Mouse (Mus musculus): Measurements from ENCODE around the gene Pnkd. TPM values are rescaled to one million over a fixed set of nuclear protein-coding genes. Genes with fewer than 3 reads are reported as not detected.
"Not testable (repeated sequence)": the region's sequence is repeated elsewhere in the genome, so short reads cannot be mapped to it uniquely, and the experiment has no call there.

Pnkd gene
- polyA plus RNA-seq, 1 experiment: not detected

DNA sequence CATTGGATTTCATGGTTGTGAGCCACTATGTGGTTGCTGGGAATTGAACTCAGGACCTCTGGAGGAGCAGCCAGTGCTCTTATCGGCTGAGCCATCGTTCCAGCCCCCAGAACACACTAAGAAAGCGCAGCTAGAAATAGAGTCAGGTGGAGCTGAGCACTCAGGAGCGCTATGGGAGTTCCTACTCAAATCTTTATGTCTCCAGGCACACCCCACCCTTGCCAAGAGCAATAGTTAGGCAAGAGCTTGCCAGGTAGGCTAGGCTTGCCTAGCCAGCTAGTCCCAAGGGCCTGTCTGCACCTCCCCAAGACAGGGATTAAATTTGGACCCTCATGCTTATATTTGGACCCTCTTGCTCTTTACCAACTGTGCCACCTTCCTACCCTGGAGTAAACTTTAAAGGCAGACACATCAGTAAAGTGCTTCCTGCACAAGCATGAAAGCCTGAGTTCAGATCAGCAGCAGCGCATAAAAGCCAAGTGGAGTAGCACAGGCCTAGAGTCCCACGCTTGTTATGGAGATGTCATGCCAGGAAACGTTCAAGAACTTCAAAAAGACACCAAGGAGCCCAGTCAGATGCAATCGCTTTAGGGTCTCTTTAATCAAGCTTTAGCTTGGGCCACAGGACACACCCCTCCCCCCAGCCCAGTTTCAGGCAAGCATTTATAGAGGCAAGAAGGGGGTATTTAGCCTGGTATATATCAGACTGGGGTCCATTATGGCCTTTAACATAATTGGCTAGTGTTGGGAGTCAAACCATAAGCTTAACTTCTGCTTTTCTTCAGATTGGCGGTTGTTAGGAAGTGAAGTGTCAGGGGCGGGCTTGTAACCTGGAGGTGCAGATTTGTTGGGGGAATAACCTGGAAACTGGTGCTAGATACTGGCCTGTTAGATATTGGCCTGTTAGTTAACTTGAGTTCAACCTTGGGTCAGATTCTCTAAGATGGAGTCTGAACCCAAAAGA lies 23.6 kb downstream of the Pnkd start:
- Histone ChIP-seq H3K4me1 (ENCODE audit: control insufficient read depth, insufficient read depth, low read length) (peaks cover 9% of the 10 kb centered on the region), H3K4me3 (ENCODE audit: insufficient read depth, low read depth, low read length) (no peak overlapping the region), H3K27ac (ENCODE audit: insufficient read depth, low read depth, low read length) (no peak overlapping the region)
- 86% methylated on average over 10 of the region's 10 CpGs for WGBS
- TF ChIP-seq POLR2A (IDR thresholded peaks at IDR 0.05; ENCODE audit: insufficient read depth, low read depth, low read length): no peak
- no peak for TF ChIP-seq CTCF (IDR thresholded peaks at IDR 0.05; ENCODE audit: insufficient read depth, low read depth, low read length)

DNA sequence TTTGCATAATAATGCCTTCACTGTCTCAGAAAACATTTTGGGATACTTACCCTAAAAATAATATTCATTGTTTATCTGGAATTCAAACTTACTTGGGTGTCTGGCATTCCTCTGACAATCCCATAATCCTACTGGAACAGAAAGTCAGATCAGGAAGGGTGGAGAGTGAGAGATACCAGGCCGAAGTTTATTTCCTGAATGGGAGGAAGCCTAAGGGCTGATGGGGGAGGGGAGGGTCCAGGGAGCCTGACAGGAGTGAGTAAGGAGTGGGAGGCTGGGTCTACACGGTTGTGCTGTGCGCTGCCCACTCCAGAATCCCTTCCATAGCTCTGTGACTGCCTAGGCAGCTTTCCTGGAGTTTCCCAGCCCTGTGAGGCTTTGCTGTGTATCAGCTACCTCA lies 25.0 kb downstream of the Pnkd start:
- 54% methylated on average over 3 of the region's 3 CpGs for WGBS
- H3K4me1 ChIP-seq (ENCODE audit: control insufficient read depth, insufficient read depth, low read length): no peaks in the 10 kb centered on the region
- TF ChIP-seq POLR2A (IDR thresholded peaks at IDR 0.05; ENCODE audit: insufficient read depth, low read depth, low read length) (no peak), CTCF (IDR thresholded peaks at IDR 0.05; ENCODE audit: insufficient read depth, low read depth, low read length) (no peak)

DNA sequence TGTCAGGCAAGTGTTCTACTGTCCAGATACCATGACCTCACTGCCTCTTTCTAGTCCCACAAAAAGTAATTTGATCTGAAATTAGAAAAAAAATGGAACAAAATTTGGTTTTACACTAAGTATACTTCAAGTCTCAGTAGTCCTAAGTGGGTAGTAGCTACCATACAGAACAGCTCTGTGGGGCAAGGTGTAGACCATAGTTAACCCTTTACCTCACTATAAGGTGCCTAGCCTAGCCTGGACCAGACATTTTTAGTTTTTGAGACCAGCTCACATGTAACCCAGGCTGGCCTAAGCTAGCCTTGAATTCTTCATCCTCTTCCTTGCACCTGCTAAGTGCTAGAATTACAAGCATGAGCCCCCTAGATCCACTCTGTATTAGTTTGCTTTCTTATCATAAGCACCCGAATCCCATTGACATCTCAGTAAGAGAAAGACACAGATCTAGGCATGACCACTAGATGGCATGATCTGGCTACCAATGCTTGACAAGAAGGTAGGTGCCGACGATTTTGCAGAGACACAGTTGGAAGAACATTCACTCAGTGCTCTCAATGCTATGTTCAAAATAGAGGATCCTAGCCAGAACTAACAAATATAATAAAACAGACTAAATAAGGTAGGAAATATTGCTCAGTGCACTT lies 28.4 kb downstream of the Pnkd start:
- WGBS: 3% methylated on average over 3 of the region's 3 CpGs
- H3K4me3 ChIP-seq (ENCODE audit: insufficient read depth, low read depth, low read length): no peak overlapping the region

More for the DNA sequence above, 25.0 kb downstream of the Pnkd start:
- Histone ChIP-seq H3K27ac (ENCODE audit: insufficient read depth, low read depth, low read length) (no peak overlapping the region), H3K4me3 (ENCODE audit: insufficient read depth, low read depth, low read length) (no peak overlapping the region)

DNA sequence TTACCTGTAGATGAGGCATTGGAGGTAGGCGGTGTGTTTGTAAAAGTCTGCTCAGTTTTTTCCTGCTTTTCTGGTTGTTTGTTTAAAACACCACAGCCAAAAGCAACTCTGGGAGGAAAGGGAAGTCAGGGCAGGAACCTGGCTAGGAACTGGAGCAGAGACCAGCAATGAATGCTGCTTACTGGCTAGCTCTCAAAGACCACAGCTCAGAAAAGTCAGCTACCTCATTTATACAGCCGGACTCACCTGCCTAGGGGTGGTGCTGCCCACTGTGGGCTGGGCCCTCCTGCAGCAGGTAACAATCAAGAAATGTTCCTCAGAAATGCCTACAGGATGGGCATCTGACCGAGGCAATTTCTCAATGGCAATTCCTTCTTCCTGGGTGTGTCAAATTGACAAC lies 30.1 kb downstream of the Pnkd start:
- no peak overlapping the region for H3K27ac ChIP-seq (ENCODE audit: insufficient read depth, low read depth, low read length)
- no peaks in the 10 kb centered on the region for H3K4me1 ChIP-seq (ENCODE audit: control insufficient read depth, insufficient read depth, low read length)
- H3K4me3 ChIP-seq (ENCODE audit: insufficient read depth, low read depth, low read length): no peak overlapping the region
- WGBS: 88% methylated on average over 3 of the region's 3 CpGs
- TF ChIP-seq CTCF (IDR thresholded peaks at IDR 0.05; ENCODE audit: insufficient read depth, low read depth, low read length): no peak

More for the DNA sequence above, 28.4 kb downstream of the Pnkd start:
- TF ChIP-seq POLR2A (IDR thresholded peaks at IDR 0.05; ENCODE audit: insufficient read depth, low read depth, low read length) (no peak), CTCF (IDR thresholded peaks at IDR 0.05; ENCODE audit: insufficient read depth, low read depth, low read length) (no peak)
- Histone ChIP-seq H3K4me1 (ENCODE audit: control insufficient read depth, insufficient read depth, low read length) (no peaks in the 10 kb centered on the region), H3K27ac (ENCODE audit: insufficient read depth, low read depth, low read length) (no peak overlapping the region)

DNA sequence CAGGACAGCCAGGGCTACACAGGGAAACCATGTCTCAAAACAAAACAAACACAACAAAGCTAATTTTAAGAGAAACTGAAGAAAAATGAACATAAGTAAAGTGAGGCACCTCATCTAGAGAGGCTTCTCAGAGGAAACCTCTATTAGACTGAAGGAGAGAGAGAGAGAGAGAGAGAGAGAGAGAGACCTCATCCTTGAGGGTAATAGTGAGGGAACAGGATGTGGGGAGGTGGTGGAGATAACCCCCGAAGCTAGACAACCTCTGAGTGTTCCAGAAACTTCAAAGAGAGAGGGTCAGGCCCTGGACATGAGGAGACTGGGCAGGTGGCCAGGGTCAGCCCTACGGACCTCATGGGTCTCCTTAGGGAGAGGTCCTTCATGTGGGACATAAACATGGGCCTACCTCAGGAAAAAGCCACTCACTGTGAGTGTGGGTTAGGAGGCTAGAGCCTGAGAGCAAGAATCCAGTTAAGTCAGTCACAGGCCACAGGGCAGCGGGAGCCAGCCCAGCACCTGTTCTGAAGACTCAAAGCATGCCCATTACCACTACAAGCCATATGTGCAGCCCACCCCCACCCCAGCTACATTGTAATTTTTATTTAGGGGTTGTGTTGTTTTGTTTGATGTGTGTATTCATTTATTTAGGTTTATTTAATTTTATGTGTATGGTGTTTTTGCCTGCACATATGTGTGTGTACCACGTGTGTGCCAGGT lies 31.5 kb downstream of the Pnkd start:
- Histone ChIP-seq H3K4me3 (ENCODE audit: insufficient read depth, low read depth, low read length) (no peak overlapping the region), H3K4me1 (ENCODE audit: control insufficient read depth, insufficient read depth, low read length) (no peaks in the 10 kb centered on the region), H3K27ac (ENCODE audit: insufficient read depth, low read depth, low read length) (no peak overlapping the region)
- 86% methylated on average over 4 of the region's 4 CpGs for WGBS
- TF ChIP-seq POLR2A (IDR thresholded peaks at IDR 0.05; ENCODE audit: insufficient read depth, low read depth, low read length) (no peak), CTCF (IDR thresholded peaks at IDR 0.05; ENCODE audit: insufficient read depth, low read depth, low read length) (no peak)

DNA sequence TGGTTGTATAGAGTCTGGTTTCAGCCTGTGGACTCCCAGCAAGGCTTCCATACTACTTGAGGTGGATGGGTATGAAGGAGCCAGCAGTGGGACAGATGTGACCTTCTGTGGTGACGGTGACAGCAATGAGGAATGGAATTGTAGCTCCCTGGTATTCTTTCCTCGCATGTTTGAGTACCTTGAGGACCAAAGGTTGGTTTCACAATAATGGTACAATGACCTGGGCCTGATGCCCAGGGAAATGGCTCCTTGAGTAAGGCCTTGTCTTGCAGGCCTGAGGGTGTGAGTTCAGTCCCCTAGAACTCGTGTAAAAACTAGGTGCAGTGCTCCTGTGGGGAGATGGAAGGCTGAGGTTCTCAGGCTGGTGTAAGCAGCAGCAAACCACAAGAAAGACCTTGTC lies 34.0 kb downstream of the Pnkd start:
- TF ChIP-seq POLR2A (IDR thresholded peaks at IDR 0.05; ENCODE audit: insufficient read depth, low read depth, low read length) (no peak), CTCF (IDR thresholded peaks at IDR 0.05; ENCODE audit: insufficient read depth, low read depth, low read length) (no peak)
- no peak overlapping the region for H3K27ac ChIP-seq (ENCODE audit: insufficient read depth, low read depth, low read length)
- no peaks in the 10 kb centered on the region for H3K4me1 ChIP-seq (ENCODE audit: control insufficient read depth, insufficient read depth, low read length)
- H3K4me3 ChIP-seq (ENCODE audit: insufficient read depth, low read depth, low read length): no peak overlapping the region
- 97% methylated on average over 3 of the region's 3 CpGs for whole genome bisulfite sequencing

DNA sequence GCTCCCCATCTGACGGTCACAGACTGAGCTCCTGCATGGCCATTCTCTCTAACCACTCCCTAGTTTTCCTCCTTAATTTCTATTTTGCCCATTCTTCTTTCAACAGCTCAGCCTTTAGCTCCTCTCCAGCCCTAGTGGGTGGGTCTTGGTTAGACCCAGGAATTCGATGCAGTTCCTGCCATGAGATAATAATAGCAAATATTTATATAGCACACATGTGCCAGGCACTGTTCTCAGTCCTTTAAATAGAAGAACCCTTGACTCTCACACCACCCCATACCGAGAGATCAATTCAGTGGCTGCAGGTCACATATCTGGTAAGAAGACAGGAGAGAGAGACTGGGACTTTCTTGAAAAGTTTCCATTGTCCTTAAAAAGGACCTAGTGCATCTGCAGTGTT lies 36.7 kb downstream of the Pnkd start:
- Histone ChIP-seq H3K4me1 (ENCODE audit: control insufficient read depth, insufficient read depth, low read length) (peaks cover 3% of the 10 kb centered on the region; the same call in 1 of the 2 replicates), H3K27ac (ENCODE audit: insufficient read depth, low read depth, low read length) (no peak overlapping the region), H3K4me3 (ENCODE audit: insufficient read depth, low read depth, low read length) (no peak overlapping the region)
- 66% methylated on average over 3 of the region's 3 CpGs for WGBS
- TF ChIP-seq CTCF (IDR thresholded peaks at IDR 0.05; ENCODE audit: insufficient read depth, low read depth, low read length) (no peak), POLR2A (IDR thresholded peaks at IDR 0.05; ENCODE audit: insufficient read depth, low read depth, low read length) (no peak)

DNA sequence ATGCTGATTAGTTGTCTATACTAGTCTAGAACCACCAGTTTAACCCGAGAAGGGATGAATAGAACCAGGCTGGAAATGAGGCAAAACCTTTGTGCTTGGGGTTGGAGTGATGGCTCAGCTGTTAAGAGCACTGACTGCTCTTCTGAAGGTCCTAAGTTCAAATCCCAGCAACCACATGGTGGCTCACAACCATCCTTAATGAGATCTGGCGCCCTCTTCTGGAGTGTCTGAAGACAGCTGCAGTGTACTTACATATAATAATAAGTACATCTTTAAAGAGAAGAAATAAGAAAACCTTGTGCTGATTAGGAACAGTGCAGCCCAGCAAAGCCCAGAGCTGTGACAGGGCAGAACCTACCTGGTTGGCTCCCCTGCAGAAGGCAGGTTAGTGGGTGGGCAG lies 42.2 kb downstream of the Pnkd start:
- not testable (repeated sequence) for H3K4me3 ChIP-seq (ENCODE audit: insufficient read depth, low read depth, low read length); H3K27ac ChIP-seq (ENCODE audit: insufficient read depth, low read depth, low read length)
- WGBS: 85% methylated on average over 2 of the region's 2 CpGs
- peaks cover 12% of the 10 kb centered on the region for H3K4me1 ChIP-seq (ENCODE audit: control insufficient read depth, insufficient read depth, low read length)
